Mouse (Mus musculus) layer of hippocampus, adult 9-11 months (tissue): ENCODE measurements around the gene Prrc2a.

ENCODE experiments used
- DNase-seq: peaks from one replicate; pipeline ENCODE4 v3.0.0; 2022

Gene Prrc2a

DNA sequence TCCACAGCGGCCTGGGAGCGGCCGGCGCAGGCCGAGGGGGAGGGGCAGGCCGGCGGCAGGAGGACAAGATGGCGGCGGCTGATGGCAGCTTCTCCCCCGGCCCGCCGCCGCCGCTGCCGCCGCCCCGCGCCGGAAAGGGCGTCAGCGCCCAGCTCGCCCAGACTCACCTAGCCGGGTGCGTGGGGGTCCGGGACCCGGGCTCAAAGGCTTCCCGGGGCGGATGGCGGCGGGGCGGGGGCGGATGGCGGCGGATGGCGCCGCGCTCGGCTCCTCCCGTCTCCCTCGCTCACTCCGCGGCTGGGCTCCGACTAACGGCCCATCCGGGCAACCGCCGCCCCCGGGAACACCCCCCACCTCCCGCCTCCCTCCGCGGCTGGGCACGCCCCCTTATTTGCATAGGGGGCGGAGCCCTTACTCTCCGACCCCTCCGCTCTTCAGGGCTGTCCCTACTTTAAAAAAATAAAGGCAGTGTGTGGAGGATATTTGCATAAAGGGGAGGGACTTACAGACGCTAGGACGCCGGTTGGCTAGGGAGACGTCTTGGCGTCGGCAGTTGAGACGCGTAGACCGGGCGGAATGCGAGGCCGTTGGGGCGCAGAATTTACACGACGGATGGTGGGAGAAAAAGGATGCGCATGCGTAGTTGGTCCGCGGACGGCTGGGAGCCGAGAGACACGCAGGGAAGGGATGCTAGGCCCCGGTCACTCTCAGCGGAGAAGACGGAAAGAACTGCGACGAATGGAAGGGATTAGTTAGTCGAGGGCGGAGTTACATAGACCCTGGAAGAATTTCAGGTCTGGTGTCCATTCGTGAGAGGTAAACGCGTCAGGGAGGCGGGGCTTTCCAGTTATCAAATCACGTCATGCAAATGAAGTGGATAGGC is at the start of gene Prrc2a:
TSS of gene Prrc2a (minus strand) at position 330 of the 883 bp plus-strand sequence.
- DNase-seq: peak; percentile 99

DNA sequence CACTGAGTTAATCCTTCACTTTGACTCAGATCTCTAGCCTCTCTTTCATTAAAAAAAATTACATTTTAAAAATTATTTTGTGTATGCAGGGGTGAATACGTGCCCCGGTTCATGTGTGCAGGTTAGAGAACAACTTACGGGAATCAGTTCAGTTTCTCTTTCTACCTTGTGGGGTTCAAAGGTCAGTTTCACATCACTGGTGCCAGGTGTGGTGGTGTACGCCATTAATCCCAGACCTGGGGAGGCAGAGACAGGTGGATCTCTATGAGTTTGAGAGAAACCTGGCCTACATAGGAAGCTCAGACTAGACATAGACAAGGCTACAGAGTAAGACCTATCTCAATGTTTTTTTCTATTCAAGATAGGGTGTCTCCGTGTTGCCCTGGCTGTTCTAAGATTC is 48.4 kb upstream of the Prrc2a start:
- DNase-seq: no peak

DNA sequence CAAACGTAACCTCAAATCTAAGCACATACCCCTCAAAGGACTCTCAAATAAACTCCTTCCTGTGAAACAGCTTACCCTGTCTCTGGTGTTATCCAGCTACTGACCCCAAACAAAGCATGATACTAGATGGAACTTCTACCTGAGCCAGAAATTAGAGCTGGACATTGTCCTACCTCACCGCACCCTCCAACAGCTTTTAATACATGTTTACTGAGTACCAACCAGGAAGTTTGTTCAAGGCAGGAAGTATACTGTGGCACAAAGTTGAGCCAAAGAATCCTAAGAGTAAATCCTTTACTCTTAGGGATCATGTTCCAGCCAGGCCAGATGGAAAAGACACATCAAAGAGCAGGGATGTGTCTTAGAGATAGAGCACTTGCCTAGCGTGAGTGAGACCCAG is 45.9 kb upstream of the Prrc2a start:
- no peak for DNase-seq

DNA sequence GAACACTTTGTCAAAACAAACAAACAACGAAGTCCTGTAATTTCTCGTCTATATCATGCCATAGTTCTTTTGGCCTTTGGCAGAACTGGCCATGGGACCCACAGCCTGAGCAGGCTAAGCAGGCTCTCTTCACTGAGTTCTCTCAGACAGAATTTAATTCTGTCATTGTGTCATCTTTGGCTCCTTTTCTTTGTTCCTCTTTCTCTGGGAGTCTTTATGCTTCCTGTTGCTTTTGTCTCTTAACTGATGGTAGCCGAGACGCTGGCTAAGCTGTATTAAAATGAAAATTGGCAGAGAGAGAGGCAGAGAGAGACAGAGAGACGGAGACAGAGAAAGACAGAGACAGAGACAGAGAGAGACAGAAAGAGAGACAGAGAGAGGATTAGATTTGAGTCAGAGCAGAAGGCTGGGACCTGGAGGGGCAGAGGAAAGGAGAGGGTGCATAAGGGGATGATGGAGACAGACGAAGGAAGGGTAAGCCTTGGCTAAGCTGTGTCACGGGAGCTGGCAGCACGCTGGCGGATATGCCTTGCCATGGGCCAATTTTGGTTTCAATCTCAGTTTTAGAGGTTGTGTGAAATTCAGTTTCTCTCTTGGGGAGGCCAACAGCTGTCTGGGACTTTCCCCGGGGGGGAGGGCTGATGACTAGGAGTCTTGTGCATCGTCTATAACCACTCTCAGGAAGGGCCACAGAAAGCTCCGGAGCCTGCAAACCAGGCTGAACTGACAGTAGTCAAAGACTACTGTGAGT is 45.3 kb upstream of the Prrc2a start:
- no peak for DNase-seq

DNA sequence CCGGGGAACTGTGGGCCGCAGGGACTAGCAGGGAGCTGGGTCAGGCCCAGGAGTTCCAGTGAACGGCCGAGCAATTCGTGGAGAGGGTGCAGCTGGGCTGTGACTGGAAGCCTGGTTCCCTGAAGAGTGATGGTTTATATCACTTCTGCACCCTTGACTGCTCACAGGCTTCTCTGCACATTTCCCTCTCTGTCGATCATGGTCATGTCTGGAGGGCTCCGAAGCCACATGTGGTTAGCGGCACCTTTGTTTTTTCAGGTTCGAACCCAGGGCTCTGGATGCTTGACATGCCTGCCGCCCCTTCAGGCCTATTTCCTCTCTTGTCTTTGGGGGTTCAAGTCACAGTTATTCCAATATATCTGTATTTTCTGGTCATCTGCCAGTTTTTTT is 40.7 kb upstream of the Prrc2a start:
- no peak for DNase-seq

DNA sequence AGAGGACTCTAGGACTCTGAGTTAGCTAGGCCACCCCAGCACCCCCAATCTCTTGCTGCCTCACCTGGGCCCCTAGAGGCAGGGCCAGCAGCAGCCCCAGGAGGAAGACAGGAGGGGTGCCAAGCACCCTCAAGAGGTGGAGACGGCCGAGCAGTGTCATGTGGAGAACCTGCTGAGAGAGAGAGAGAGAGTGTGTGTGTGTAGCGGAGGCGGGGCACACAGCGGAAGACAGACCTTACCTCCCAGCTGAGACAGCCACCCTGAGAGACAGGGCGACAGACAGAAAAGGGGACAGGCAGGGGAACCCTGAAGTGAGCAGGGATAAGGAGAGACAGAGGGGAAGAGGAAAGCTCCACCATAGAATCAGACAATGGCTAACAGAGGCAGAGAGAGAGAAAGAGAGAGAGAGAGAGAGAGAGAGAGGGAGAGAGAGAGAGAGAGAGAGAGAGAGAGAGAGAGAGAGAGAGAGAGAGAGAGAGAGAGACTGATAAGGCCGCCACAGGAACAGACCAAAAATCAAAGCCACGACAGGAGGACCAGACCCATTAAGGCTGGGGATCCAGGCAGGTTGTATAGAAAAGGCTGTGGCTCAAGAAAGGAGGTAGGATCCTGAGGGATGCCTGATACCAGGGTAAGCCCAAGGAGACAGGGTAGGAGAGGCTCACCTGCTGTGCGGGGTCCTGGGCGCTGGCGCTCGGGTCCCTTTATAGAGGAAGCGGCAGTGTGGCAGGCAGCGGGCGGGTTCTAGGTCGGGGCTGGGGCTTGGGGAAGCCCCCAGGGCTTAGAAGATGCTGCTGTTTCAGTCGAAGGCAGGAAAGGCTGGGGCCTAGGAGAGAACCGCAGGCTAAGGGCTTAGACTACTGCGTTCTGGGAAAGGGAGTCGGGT is 40.0 kb upstream of the Prrc2a start, which contains the start of gene Lta:
TSS of gene Lta (minus strand) at position 858 of the 886 bp plus-strand sequence.
- no peak for DNase-seq

DNA sequence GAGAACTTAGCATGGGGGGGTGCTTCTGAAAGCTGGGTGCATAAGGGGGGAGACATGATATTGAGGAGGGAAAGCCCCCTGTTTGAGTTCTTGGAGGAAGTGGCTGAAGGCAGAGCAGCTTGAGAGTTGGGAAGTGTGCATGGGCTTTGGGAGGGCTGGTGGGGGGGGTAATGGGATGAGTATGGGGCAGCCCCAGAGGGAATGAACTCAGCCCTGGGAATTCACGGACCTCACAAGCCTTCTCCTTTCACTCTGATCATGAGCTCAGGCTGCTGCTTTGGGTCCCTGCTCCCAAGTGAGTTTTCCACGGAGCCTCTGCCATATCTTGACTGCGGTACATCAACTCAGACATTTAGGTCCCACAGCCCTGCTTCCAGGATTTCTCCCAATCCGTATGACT is 37.7 kb upstream of the Prrc2a start:
- no peak for DNase-seq

DNA sequence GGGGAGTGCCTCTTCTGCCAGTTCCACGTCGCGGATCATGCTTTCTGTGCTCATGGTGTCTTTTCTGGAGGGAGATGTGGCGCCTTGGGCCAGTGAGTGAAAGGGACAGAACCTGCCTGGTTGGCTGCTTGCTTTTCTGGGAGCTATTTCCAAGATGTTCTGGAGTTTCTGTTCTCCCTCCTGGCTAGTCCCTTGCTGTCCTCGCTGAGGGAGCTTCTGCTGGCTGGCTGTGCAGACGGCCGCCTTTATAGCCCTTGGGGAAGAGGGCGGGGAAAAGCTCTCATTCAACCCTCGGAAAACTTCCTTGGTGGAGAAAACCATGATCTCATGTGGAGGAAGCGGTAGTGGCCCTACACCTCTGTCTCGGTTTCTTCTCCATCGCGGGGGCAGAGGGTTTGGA is 37.1 kb upstream of the Prrc2a start, which contains the start of gene Tnf:
TSS of gene Tnf (minus strand) at position 221 of the 400 bp plus-strand sequence.
- no peak for DNase-seq

DNA sequence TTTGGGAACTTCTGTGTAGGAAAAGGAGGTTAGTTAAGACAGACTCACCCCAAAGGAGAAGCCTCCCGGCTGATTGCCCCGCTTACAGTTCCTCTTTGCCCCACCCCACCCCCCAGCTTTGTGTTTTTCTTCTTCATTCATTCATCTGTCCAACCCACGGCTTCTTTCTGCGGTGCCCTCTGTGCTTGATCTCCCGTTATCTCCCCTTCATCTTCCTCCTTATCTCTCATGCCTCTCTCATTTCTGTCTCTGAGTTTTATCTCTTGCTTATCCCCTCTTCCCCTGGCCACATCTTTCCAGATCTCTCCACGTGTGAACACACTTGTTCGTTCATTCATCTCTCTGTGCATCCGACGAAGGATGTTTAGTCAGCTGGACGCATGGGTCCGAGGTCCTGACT is 36.4 kb upstream of the Prrc2a start:
- no peak for DNase-seq

DNA sequence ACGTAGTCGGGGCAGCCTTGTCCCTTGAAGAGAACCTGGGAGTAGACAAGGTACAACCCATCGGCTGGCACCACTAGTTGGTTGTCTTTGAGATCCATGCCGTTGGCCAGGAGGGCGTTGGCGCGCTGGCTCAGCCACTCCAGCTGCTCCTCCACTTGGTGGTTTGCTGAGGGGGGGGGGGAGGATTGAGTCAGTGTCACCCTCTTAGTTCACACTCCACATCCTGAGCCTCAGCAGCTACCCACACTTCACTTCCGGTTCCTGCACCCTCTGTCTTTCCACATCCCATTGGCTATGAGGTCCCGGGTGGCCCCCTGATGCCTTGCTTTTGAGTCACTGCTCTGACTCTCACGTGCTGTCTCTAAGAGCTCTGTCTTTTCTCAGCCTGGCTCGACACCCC is 35.7 kb upstream of the Prrc2a start:
- DNase-seq: peak; percentile 34

DNA sequence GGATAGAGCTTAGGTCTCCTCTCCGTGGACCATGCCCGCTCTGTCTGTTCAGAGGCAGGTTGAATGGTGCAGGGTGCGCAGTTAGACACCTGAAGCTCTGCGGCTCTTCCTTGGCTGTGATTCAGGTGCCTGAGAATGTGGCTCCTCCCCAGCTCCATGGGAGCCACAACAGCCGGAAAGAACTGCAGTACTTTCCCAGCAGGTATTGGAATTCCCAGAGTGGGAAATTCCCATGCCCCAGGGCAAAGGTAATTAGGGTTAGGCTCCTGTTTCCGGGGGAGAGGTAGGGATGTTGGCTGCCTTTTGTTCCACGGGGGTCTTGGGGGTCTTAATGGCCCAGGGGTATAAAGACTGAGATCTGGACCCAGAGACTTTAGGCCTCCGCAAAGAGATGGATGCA is 34.2 kb upstream of the Prrc2a start:
- no peak for DNase-seq

DNA sequence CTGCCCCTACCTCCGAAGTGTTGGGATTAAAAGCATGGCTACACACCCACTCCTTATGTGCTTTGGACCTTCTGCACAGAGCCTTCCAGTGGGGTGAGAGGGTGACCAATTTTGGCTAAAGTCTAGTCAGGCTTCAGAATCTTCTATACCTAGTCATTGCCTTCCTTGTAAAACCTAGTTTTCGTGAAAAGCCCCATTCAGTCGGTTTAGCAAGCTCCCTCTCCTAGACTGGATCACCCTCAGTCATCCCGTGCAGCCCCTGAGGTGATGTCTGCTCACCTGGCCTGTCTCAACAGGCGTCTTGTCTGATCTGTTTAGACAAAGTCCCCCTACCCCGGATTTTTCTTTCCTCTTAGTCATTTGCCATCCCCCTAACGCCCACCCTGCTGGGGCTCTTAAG is 33.3 kb upstream of the Prrc2a start:
- no peak for DNase-seq

DNA sequence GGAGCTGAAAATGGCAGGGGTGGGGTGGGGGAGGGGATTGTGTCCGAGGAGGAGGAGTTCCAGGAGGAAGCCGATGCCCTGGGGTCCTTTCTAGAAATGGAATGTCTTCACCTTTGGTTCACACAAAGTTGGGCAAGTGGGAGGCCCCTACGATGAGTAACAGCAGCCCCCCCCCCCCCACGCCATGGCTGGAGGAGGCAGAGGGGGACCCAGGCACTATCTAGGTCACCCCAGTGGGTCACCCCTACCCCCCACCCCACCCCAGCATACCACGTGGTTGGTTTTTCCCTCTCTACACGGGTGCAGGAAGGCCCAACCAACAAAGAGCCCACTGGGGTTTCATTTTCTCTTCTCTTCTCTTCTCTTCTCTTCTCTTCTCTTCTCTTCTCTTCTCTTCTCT is 32.4 kb upstream of the Prrc2a start:
- DNase-seq: no peak

DNA sequence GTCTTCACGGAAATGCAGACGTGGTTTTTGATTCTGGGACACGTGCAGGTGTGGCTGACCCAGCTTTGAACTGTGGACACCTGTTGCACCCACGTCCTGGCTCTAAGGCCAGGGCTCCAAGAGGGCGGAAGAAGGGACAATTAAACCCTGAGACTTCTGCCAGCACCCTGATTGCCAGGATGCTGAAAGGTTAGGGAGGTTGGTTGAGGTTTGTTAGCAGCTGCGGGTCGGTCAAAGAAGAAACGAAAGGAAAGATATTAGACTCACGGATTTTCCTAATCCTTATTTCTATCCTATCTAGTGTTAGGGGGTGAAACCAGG is 31.6 kb upstream of the Prrc2a start:
- DNase-seq: no peak

DNA sequence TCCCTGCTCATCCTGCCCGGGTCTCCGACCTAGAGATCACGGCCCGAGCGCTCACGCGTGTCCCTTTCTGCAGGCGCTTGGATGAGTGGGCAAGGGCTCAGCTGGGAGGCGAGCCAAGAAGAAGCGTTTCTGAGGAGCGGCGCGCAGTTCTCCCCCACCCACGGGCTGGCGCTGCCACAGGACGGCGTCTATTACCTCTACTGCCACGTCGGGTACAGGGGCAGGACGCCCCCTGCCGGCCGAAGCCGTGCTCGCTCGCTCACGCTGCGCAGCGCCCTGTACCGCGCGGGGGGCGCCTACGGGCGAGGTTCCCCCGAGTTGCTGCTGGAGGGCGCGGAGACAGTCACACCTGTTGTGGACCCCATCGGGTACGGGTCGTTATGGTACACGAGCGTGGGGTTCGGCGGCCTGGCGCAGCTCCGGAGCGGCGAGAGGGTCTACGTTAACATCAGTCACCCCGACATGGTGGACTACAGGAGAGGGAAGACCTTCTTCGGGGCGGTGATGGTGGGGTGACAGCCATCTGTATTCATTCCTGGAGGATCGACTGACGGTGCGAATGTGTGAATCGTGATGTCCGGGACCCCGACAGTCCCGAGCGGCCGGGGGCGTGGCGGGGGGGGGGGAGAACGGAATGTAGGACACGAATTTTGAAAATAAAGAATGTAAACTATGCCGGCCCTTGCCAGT is 31.1 kb upstream of the Prrc2a start:
- DNase-seq: peak; percentile 72

DNA sequence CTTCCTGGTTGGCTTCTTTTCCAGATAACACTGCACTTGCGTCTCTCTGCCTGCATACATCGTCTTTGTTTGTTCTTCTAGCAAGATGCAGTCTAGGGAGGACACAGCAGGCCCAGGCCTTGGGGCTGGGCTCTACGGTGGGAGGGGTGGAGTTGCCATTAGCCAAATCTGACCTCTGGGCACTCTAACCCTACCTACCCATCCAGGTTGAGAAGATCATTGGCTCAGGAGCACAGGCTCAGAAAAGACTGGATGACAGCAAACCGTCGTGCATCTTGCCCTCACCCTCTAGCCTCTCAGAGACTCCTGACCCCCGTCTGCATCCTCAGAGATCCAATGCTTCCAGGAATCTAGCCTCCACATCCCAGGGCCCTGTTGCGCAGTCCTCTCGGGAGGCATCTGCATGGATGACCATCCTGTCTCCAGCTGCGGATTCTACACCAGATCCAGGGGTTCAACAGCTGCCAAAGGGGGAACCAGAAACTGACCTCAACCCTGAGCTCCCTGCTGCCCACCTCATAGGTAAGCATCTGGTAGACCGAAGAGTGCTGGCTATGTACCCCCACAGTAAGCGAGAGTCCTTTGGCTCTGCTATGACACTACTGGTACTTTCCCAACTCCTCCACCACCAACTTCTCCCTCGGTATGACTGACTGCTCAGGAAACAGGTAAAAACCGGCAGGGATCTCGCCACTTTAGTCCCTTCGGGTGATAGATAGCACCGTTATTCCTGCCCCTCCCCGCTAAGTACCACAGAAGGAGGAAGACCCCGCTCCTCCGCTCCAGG is 30.3 kb upstream of the Prrc2a start:
- DNase-seq: no peak

DNA sequence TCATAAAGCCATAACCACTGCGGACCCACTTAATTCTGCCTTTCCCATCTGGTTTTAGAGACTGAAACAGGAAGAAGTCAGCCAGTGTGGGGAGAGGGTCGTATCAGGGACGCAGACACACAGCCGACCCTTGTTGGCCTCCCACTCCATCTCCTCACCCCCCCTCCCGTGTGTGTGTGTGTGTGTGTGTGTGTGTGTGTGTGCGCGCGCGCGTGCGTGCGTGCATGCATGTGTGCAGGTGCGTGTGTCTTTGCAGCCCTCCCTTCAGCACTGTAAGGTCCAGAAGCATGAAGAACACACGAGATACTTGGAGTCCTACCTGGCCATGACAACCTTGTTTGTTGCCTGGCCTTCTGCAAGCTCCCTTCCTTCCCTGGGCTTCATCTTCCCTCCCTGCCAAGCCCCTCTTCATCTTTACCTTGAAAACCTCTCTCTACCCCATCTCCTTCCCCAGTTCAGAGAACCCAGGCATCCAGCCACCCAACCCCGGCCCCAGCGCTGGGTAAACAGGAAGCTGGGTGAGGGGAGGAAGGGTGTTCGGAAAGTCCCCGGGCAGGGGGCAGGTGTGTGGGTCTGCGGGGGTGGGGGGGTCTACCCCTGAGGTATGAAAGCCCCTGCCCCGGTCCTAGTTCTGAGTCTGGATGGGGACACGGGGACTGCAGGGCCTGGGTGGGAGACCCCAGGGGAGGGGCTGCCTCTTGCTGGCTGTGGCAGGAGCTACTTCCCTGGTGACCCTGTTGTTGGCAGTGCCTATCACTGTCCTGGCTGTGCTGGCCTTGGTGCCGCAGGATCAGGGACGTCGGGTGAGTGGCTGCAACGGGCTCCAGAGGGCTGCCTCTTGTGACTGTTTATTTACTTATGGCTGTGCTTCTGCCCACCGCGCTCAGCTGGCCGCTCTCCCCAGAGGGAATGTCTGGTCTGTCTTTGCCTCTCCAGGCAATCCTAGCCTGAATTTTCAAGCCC is 29.5 kb upstream of the Prrc2a start, which contains the start of gene Ltb:
TSS of gene Ltb (plus strand) at position 559 of the 963 bp plus-strand sequence.
- no peak for DNase-seq

DNA sequence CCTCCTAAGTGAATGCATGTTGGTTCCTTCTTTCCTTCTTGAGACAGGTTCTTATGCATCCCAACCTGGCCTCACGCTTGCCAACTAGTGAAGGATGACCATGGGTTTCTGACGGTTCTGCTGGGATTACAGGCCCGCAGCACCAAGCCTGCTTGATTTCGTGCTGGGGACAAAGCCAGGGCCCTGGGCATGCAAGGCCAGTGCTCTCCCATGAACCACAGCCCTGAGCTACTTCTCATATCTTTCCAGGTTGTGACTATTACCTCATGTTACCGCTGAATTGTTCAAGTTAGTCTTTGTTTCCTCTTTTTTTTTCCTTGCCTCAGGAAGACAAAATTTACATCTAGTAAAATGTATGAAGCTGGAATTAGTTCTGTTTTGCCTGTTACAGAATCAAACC is 28.2 kb upstream of the Prrc2a start:
- DNase-seq: no peak

DNA sequence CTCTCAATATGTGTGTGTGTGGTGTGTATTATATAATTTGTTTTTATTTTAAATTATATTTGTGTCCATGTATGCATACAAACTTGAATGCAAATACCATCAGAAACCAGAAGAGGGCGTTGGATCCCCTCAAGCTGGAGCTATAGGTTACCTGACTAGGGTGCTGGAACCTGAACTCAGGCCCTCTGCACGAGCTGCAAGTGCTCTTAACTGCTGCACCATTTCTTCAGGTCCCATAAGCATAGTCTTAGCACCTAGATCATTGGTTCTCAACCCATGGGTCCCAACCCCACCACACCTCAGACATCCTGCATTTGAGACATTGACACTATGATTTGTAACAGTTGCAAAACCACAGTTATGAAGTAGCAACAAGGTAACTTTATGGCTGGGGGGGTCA is 27.0 kb upstream of the Prrc2a start:
- DNase-seq: no peak

DNA sequence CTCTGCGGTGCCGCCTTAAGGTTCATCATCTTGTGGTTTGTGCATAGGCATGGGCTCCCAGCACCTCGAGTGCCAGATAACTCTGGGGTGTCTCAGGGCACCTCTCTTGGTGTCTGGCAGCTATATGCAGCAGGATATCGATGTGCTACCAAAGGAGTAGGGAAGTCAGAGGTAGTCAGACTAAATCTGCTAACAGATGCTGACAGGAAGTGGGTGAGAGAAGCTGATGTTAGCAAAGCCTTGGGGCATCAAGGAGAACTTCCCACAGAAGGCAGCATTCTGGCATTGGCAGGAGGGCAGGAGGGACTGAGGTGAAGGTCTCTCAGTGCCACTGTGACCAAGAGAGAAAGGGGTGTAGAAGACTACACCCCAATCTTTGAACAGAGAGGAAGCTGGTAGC is 25.4 kb upstream of the Prrc2a start:
- no peak for DNase-seq
